Mouse (Mus musculus) lung, embryonic 14.5 days (tissue): ENCODE results near the gene Gpr65. TPM values are rescaled to one million over a fixed set of nuclear protein-coding genes. Genes with fewer than 3 reads are reported as not detected.
A peak's percentile ranks its signal among the peaks of the same experiment; 100 is the strongest.
"Not testable (repeated sequence)": the region's sequence is repeated elsewhere in the genome, so short reads cannot be mapped to it uniquely, and the experiment has no call there.

Experiments
- ATAC-seq: fragments of 200-750 bp; cut with Nextera tagmentation; 2 replicates; pipeline ENCODE4 v1.8.0; 2017; ENCODE audit warnings: mild to moderate bottlenecking, moderate TSS enrichment, moderate library complexity; ENCODE audit not compliant: insufficient read depth
- DNase-seq: peaks from one replicate; pipeline ENCODE4 v3.0.0-alpha.2; 2015
- H3K27ac ChIP-seq: fragments of 300-500 bp; sonication (generic); 2 replicates; pipeline ENCODE4 v1.5.1; 2014; ENCODE audit warnings: low read depth, mild to moderate bottlenecking, moderate library complexity
- H3K27me3 ChIP-seq: fragments of 300-500 bp; sonication (generic); 2 replicates; pipeline ENCODE4 v1.6.1; 2014; ENCODE audit warnings: low read length, control low read depth; ENCODE audit not compliant: insufficient read depth
- H3K36me3 ChIP-seq: fragments of 300-500 bp; sonication (generic); 2 replicates; pipeline ENCODE4 v1.6.1; 2014; ENCODE audit warnings: control low read depth; ENCODE audit not compliant: insufficient read depth
- H3K4me1 ChIP-seq: fragments of 300-500 bp; sonication (generic); 2 replicates; pipeline ENCODE4 v1.6.1; 2014; ENCODE audit warnings: antibody characterized with exemption, control low read depth; ENCODE audit not compliant: insufficient read depth
- H3K4me2 ChIP-seq: fragments of 300-500 bp; sonication (generic); 2 replicates; pipeline ENCODE4 v1.6.1; 2014; ENCODE audit warnings: mild to moderate bottlenecking
- H3K4me3 ChIP-seq: fragments of 300-500 bp; sonication (generic); 2 replicates; pipeline ENCODE4 v1.5.1; 2014; ENCODE audit warnings: low read depth, low read length
- H3K9ac ChIP-seq: fragments of 300-500 bp; sonication (generic); 2 replicates; pipeline ENCODE4 v1.6.1; 2014
- H3K9me3 ChIP-seq: fragments of 300-500 bp; sonication (generic); 2 replicates; pipeline ENCODE4 v1.6.1; 2016; ENCODE audit warnings: low read depth, low read length, control low read depth
- CTCF ChIP-seq: IDR thresholded peaks from 2 replicates; pipeline ENCODE4 v1.5.1; 2016; ENCODE audit warnings: antibody characterized with exemption, low read depth
- WGBS: fragments of 180-500 bp; shearing (Covaris S2); extraction: QIAGEN DNeasy Blood & Tissue Kit; methylation state at CpG from one replicate; pipeline ENCODE4 v1.1.7; 2014; 5-methylcytosine and 5-hydroxymethylcytosine counted together
- polyA plus RNA-seq: library from polyadenylated mRNA; unstranded; fragments of >200 nt; fragmentation: Nextera tagmentation; extraction: Ambion mirVana; gene quantifications from 2 replicates; pipeline ENCODE4 v1.2.1, GENCODE M21; 2014

Gene Gpr65
- polyA plus RNA-seq, 1 experiment from 2014 or later = 0.84 TPM

DNA sequence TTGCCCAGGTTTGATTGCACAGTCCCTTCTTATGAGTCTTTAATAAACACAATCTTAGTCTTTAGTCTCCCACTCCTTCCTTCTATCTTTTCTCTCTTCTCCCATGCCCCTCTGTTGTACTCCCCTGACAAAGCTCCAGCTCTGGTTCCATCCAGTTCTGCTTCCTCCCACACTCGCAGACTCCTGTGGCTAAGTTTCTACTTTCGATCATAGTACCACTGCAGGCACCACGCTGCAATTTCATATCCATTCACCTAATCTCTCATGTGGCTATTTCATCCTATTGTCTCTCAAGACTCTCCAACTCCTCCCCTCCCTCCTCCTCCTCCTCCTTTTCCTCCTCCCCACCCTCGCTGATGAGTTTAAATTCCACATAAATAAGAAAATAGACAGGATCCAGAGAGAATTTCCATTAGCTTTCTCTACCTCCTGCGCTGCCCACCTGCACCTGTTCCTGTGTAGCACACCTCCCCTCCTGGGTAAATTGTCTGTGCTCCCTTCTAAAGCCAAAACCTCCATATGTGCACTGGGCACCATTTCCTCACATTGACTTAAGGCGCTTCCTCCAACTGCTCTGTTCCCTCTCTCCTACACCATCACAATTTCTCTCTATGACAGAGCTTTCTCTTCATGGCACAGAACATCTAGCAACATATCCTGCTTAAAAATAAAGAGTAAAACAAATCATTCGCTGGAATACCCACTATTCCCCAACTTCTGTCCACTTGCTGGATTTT, 38.9 kb downstream of the Gpr65 start:
- no peaks in the 10 kb centered on the region for H3K4me1 ChIP-seq
- H3K27me3 ChIP-seq = no peaks in the 10 kb centered on the region
- no peak overlapping the region for H3K9ac ChIP-seq
- H3K36me3 ChIP-seq = no peaks in the 10 kb centered on the region
- H3K27ac ChIP-seq = no peak overlapping the region
- no peaks in the 10 kb centered on the region for H3K9me3 ChIP-seq
- ATAC-seq = no peak
- DNase-seq = no peak
- no peak overlapping the region for H3K4me2 ChIP-seq
- TF ChIP-seq CTCF = no peak
- 75% methylated on average over 7 of the region's 7 CpGs for WGBS
- no peak overlapping the region for H3K4me3 ChIP-seq

DNA sequence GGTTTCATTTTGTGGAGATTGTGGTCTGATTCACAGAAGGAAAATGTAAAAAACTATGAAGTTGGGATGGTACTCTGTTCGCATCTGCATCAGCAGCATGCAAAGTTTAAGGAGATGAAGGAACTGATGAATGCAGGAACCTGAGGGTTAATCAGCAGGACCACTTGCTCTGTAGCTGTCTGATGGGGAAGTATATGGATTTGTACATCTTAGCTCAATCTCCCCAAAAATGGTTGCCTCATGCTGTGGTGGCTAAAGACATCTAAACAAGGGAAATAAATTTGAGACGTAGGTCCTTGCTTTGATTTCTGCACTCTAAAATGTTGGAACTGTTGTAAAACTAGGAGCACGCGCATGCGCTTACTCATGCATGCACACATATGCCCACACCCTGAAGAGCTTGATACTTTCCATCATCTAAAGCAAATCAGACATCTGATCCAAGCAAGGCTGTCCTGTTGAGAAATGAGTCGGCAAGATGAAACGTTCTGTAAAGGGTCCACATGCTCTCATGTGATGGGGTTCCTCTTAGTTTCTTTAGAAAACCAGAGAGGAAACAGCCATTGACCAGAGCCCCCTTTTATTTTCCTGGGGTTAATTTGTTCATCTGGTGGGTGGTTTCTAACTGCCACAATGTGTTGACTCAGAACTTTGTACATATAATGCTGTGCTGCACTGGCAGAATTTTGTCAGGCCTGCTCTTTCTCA, 43.1 kb downstream of the Gpr65 start:
- no peak for ATAC-seq
- H3K4me2 ChIP-seq = no peak overlapping the region
- no peaks in the 10 kb centered on the region for H3K4me1 ChIP-seq
- no peaks in the 10 kb centered on the region for H3K36me3 ChIP-seq
- TF ChIP-seq CTCF = no peak
- no peak overlapping the region for H3K4me3 ChIP-seq
- H3K27ac ChIP-seq = no peak overlapping the region
- WGBS = 85% methylated on average over 7 of the region's 7 CpGs
- no peaks in the 10 kb centered on the region for H3K27me3 ChIP-seq
- H3K9me3 ChIP-seq = no peaks in the 10 kb centered on the region
- DNase-seq = no peak
- H3K9ac ChIP-seq = no peak overlapping the region

GRCm38 (mm10) chr12:98315924-98316323, 47.5 kb downstream of the Gpr65 start:
- no peak for TF ChIP-seq CTCF
- DNase-seq (no peak), ATAC-seq (no peak)
- no peak overlapping the region for H3K4me3 ChIP-seq
- H3K9ac ChIP-seq = no peak overlapping the region
- no peaks in the 10 kb centered on the region for H3K36me3 ChIP-seq
- no peaks in the 10 kb centered on the region for H3K27me3 ChIP-seq
- H3K4me1 ChIP-seq = no peaks in the 10 kb centered on the region
- no peak overlapping the region for H3K27ac ChIP-seq
- 68% methylated on average over 5 of the region's 5 CpGs for WGBS
- H3K4me2 ChIP-seq = no peak overlapping the region
- H3K9me3 ChIP-seq = no peaks in the 10 kb centered on the region

DNA sequence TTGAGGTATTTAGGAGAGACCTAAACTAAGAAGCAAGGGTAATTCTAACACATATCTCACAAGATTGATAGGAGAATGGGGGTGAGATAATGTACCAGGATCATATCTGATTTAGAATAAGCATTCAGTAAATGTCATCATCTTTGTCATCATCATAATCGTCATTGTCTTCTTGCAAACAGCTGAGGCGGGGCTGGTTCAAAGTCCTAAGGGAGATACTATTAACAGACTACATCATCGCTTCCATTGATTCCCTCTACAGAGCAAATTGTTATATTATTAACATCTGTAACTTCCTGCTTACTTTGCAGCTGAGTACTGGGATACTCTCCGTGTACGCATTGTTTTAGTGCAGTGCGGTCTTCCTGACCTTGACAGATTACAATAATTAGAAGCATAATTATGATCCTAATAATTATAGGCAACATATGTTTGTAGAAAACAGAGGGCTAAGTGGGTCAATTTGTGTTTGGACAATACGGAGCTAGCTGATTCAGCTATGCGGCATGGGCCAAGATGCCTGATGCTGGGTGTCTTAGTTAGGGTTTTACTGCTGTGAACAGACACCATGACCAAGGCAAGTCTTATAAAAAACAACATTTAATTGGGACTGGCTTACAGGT, 49.4 kb downstream of the Gpr65 start:
- H3K27ac ChIP-seq = no peak overlapping the region
- ATAC-seq = no peak
- H3K9me3 ChIP-seq = no peaks in the 10 kb centered on the region
- H3K4me3 ChIP-seq = no peak overlapping the region
- 84% methylated on average over 8 of the region's 8 CpGs for WGBS
- no peaks in the 10 kb centered on the region for H3K27me3 ChIP-seq
- DNase-seq = no peak
- H3K9ac ChIP-seq = no peak overlapping the region
- H3K4me1 ChIP-seq = no peaks in the 10 kb centered on the region
- no peak overlapping the region for H3K4me2 ChIP-seq
- H3K36me3 ChIP-seq = no peaks in the 10 kb centered on the region
- TF ChIP-seq CTCF = no peak

- H3K9me3 ChIP-seq = no peaks in the 10 kb centered on the region
- no peak for TF ChIP-seq CTCF
- no peaks in the 10 kb centered on the region for H3K27me3 ChIP-seq
- DNase-seq (no peak), ATAC-seq (no peak)
- no peak overlapping the region for H3K4me3 ChIP-seq
- H3K4me2 ChIP-seq = no peak overlapping the region
- no peak overlapping the region for H3K9ac ChIP-seq
- 71% methylated on average over 4 of the region's 4 CpGs for WGBS
- no peaks in the 10 kb centered on the region for H3K4me1 ChIP-seq
- H3K36me3 ChIP-seq = no peaks in the 10 kb centered on the region
- H3K27ac ChIP-seq = no peak overlapping the region
These were observed 54.0 kb downstream of the Gpr65 start for GRCm38 (mm10) chr12:98322426-98322825.

DNA sequence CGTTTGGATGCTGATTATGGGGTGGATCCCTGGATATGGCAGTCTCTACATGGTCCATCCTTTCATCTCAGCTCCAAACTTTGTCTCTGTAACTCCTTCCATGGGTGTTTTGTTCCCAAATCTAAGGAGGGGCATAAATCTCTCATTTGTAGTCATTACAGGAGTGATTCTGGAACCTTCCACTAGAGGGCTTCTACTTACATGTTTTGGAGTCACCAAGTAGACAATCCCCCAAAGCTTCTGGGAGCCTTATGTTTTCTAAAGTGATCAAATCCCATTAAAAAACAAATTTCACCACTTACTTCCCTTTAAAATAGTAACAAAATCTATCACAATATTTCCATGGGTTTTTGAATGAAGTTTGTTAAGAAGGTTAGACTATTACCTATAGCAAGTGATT, 55.7 kb downstream of the Gpr65 start:
- peak; percentile 81 for DNase-seq
- not testable (repeated sequence) for H3K4me3 ChIP-seq, ATAC-seq, H3K27ac ChIP-seq, H3K36me3 ChIP-seq, H3K27me3 ChIP-seq, H3K4me1 ChIP-seq, H3K9ac ChIP-seq, H3K9me3 ChIP-seq, H3K4me2 ChIP-seq
- no CpG with 5 or more reads among the region's 1 CpGs for WGBS
- TF ChIP-seq CTCF = peak; percentile 48

Other genes starting within 250 kb of the Gpr65 start
- 10.5 and 10.6 TPM in 2 replicates for gene Galc, start 9.2 kb upstream of the Gpr65 start, polyA plus RNA-seq